Mouse (Mus musculus) embryo, embryonic 10.5 days (tissue): ENCODE measurements around the gene Hist2h2aa1.
"Not testable (repeated sequence)": the region's sequence is repeated elsewhere in the genome, so short reads cannot be mapped to it uniquely, and the experiment has no call there.

Experiments
- DNase-seq: peaks from one replicate; pipeline ENCODE4 v3.0.0-alpha.2; 2015; ENCODE audit warnings: low spot score

Gene Hist2h2aa1

DNA sequence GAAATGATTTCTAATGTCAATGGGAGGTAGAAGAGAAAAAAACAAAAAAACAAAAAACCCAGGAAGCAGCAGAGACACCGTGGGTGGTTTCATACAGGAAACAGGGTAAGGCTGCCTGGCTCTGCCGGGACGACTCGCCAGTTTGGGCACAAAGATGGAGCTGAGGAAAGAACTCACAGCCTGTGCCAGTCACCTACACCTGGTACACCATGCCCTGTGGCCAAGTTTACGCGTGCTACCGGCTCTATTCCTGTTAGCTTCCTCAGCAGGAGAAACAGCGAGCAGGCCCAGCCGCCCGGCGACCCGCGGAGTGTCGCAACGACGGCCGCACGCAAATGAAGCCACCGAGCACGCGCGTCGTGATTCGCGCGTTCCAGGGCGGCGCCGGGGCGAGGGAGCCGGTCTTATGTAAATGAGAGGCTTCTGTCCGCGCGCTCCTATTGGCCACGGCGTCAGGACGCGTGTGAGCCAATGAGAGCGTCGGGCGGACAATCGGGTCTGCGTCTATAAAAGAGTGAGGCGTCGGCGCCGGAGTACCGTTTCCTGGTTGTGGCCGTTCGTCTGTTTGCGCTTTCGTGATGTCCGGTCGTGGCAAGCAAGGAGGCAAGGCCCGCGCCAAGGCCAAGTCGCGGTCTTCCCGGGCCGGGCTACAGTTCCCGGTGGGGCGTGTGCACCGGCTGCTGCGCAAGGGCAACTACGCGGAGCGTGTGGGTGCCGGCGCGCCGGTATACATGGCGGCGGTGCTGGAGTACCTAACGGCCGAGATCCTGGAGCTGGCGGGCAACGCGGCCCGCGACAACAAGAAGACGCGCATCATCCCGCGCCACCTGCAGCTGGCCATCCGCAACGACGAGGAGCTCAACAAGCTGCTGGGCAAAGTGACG, at the start of gene Hist2h2aa1:
Gene Hist2h2aa1 (plus strand): TSS at position 495 of the 884 bp plus-strand sequence.
- DNase-seq: peak; percentile 75

DNA sequence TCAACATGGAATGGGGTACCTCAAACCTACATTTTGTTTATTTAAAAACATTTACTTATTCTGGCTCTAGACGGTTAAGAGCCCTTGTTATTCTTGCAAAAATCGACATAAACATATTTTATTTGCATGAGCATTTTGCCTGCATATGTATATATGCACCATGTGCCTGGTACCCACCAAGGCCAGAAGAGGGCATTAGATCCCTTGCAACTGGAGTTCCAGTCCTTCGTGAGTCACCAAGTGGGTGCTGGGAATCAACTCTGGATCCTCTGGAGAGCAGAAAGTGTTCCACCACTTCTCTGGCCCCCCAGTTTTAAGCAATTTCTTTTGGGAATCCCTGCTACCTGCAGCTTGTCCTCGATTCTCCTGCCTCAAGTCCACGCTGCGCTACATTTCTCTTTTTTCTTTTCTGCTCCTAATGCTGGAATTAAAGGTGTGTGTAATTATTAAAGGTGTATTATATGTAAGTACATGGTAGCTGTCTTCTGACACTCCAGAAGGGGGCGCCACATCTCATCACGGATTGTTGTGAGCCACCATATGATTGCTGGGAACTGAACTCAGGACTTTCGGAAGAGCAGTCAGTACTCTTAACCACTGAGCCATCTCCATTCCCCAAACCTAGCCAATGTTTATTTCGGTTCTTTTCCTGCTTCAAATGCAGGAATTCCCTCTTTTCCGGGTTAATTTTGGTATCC, 49.5 kb upstream of the Hist2h2aa1 start:
- DNase-seq: no peak

DNA sequence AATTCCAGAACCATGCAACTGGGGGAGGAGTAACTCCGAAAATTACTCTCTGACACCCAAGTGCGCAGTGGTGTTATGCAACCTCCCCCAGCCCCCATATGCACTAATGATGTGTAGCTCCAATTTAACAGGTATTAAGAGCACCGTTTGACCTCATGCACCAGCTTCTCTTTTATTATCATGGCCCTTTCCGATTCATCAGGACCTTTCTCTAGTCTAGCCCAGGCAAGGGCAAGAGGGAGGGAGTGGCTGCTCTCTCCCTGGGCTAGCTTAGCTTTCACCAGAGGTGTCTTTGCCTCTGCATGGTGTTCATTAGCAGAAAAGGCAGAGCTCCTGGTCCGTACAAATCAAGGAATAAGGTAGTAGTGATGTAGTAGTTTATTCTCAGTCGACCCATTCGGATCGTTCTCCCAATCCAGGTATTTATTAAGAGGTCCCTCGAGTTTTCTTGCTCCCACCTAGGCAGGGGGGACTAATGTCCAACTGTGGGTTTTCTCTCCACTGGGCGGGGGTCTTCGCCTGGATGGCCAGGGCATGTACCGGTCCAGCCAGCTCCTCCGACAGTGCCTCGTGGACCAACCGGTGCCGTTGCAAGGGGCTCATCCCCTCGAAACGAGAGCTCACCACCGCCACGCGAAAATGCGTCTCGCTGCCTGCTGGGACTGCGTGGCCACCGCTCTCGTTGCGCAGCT, 48.7 kb upstream of the Hist2h2aa1 start:
- peak; percentile 12 for DNase-seq

DNA sequence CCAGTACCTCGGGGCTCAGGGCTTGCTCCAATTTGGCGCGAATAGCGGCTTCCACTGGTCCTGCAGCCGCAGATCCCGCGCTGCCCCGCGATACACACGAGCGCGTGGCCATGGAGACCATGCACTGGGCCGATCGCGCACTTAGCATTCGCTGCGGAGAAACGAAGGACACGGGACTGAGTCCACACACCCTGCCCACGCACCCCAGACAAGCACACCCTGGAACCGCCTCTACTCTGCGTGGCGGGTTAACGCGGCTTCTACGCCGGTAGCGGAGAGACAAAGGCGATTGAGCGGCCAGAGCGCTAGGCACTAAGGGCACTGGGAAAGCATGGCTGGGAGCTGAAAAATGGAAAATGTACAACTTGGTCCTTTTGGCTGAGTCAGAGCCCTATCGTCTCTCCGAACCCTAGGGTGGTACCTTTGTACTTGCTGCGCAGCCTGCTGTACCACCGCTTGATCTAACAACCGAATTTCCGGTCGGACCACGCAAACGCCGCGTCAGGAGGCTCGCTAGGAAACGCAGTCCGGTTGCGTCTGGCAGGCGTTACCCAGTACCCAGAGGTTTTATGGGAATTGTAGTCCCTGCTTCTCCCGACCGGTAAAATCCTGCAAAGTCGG, 48.1 kb upstream of the Hist2h2aa1 start:
- peak; percentile 95 for DNase-seq

DNA sequence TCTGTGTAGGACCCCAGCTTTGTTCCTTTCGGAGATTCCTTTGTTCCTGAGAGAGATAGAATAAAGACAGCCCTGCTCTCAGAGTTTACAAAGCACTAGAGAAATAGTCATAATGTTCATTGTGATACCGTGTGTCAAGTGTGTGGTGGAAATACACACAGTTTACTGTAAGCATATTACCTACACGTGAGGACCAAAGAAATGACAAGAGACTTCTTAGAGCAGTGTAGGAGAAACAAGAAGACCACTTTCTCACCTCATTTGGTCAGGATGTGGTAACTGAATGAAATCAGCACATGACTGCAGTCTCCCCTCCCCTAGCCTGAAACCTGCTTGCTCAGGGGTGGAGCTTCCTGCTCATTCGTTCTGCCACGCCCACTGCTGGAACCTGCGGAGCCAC, 47.1 kb upstream of the Hist2h2aa1 start:
- peak; percentile 55 for DNase-seq

DNA sequence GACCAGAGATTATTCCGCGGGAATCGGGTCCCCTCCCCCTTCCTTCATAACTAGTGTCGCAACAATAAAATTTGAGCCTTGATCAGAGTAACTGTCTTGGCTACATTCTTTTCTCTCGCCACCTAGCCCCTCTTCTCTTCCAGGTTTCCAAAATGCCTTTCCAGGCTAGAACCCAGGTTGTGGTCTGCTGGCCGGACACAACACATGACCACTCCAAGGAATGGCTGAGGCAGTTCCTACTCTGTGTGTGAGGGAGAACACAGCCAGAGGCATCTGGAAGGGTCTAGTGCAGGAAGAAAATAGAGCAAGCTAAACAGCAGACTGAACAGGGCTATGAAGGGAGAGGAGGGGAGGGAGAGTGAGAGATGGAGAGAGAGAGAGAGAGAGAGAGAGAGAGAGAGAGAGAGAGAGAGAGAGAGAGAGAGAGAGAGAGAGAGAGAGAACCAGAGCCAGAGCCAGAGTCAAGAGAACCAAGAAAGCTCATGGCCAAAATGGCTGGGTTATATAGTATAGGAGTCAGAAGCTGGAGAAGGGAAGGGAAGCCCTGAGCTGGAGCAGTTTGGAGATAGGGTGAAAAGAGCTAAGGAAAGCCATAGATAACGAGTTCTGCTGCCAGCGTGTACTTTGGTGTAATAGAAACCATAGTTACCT, 46.6 kb upstream of the Hist2h2aa1 start:
- DNase-seq: not testable (repeated sequence)

DNA sequence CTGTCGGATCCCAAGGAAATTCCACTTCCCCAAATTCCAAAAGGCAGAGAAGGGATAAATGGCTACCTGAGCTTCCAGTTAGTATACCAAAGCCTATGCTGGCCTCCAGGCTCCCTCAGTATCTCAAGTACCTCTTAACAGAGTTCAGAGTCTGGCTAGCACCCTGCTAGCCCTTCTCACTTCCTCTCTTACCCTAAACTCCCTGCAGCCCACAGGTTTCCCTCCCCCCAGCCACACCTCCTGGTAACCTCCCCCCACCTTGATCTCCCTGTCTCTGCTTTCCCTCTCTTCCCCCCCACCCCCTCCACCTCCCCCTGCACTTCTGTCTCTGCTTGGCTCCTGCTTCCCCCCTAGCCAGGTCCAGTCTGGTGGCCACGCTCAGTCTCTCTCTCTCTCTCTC, 45.6 kb upstream of the Hist2h2aa1 start:
- DNase-seq: no peak

DNA sequence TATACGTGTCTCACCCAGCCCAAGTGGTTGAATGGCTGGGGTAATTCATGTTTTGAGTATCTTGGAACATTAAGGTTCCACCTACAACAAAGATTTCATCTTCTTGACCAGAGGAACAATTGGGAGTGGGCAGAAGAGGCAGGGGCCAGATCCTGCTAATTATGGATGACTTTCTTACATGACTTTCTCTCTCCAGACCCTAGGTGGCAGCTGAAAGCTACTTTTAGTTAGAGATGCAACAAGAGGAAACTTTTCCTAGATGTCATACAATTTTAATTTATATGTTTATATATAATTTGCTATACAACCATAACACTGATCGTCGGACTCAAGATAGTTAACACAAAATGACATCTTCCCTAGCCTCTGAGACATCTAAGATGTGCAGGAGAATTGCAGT, 37.5 kb upstream of the Hist2h2aa1 start:
- no peak for DNase-seq

DNA sequence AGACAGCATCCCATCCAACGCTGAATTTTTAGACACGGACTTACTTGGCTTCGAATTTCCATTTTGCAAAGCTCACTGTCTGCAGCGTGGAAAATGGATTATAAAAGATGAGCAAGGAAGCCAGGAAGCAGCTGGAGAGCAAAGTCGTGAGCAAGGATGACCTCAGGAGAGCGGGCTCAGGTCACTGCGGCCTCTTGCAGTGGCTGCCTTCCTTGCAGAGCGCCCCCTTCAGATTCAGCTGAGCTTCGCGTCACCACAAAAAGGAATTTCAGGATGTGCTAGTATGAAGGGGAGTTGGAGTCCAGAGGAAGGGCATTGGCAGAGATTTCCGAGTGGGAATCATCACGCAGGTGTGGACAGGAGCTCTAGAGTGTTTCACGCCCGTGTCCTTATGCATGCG, 36.1 kb upstream of the Hist2h2aa1 start:
- peak; percentile 46 for DNase-seq

DNA sequence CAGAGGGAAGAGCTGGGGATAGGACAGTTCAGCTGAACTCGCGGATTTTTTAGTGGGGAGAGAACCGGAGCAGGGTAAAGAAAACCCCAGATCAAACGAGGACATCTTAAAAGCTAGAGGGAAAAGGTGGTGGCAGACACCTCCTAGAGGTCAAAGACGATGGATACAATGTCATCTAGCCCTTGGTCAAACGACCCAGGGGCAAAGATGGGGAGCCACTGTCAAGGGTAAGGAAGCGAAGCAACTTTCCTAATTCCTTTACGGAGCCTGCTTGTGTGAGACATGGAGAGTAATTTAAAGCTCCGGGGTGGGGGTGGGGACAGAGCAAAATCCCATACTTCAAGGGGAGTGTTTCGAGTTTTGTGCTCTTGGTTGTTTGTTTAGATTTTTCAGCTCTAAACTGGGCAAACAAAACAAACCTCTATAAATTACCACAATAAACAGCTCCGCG, 26.1 kb upstream of the Hist2h2aa1 start:
- DNase-seq: peak; percentile 72

DNA sequence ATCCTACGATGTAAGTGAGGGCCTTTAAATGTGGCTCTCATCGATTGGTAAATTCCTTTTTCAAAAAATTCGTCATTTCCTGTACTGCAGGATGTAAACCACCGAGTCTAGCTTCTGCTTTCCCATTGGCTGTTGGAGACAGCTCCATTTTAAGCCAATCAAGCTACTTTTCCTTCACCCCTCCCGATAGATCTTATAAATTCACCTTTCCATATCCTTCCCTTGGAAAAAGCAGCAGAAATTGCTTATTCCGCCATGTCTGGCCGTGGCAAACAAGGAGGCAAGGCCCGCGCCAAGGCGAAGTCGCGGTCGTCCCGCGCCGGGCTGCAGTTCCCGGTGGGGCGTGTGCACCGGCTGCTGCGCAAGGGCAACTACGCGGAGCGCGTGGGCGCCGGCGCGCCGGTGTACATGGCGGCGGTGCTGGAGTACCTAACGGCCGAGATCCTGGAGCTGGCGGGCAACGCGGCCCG, 25.6 kb upstream of the Hist2h2aa1 start, which contains the start of the genes Bola1 and Hist2h2ab:
Gene Bola1 (minus strand): TSS at position 49 of the 470 bp plus-strand sequence.
Gene Hist2h2ab (plus strand): TSS at position 205 of the 470 bp plus-strand sequence.
- peak; percentile 91 for DNase-seq

DNA sequence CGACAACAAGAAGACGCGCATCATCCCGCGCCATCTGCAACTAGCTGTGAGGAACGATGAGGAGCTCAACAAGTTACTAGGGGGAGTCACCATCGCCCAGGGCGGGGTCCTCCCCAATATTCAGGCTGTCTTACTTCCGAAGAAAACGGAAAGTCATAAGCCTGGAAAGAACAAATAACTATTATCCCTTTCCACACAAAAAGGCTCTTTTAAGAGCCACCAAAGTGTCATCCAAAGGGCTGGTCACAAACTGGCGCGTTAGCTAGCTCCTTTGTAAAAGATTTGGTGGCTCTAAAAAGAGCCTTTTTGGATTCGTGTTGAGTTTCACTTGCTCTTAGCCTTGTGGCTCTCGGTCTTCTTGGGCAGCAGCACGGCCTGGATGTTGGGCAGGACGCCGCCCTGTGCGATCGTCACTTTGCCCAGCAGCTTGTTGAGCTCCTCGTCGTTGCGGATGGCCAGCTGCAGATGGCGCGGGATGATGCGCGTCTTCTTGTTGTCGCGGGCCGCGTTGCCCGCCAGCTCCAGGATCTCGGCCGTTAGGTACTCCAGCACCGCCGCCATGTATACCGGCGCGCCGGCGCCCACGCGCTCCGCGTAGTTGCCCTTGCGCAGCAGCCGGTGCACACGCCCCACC, 25.0 kb upstream of the Hist2h2aa1 start:
- DNase-seq: peak; percentile 75

DNA sequence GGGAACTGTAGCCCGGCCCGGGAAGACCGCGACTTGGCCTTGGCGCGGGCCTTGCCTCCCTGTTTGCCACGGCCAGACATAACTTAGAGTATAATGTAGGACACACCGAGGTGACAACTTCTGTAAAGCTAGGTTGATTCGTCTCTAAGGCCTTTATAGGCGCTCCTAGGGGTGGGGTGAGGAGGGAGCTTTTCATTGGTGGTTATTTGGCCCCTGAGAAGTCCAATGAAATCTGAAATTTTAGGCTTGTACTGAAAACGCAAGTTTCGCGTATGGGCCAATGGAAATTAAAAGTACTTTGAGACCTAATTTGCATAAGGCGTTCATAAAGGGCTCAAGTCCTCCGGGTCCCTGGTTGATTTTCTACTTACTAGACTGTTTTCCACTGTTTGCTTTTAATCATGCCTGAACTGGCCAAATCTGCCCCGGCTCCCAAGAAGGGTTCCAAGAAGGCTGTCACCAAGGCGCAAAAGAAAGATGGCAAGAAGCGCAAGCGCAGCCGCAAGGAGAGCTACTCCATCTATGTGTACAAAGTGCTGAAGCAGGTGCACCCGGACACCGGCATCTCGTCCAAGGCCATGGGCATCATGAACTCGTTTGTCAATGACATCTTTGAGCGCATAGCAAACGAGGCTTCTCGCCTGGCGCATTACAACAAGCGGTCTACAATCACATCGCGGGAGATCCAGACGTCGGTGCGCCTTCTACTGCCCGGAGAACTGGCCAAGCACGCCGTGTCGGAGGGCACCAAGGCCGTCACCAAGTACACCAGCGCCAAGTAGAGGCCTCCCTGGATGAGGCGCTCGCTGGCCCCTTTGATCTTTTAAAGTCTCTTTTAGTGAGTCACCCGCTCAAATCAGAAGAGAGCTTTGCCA, 24.3 kb upstream of the Hist2h2aa1 start, which contains the start of the genes Hist2h2ac and Hist2h2be:
Gene Hist2h2ac (minus strand): TSS at position 116 of the 875 bp plus-strand sequence.
Gene Hist2h2be (plus strand): TSS at position 355 of the 875 bp plus-strand sequence.
- DNase-seq: peak; percentile 97

DNA sequence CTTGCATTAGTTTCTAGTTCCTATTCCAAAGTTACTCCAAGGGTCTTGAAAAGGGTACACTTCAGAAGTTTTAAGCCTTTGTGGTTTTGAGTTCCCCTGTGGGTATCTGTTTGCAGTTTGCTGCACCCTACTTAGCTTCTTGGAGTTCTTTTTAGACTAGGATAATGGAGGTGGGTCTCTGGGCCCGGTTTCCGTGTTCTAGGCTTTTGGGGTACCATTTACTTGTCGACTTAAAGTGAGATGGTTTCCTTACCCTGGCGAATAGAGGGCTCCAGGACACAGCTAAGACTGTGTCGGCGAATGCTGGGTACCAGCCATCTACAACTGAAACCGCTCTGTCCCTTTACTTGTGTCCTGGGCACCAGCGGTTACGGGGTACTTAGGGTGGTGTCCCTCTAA, 23.7 kb upstream of the Hist2h2aa1 start:
- DNase-seq: no peak

DNA sequence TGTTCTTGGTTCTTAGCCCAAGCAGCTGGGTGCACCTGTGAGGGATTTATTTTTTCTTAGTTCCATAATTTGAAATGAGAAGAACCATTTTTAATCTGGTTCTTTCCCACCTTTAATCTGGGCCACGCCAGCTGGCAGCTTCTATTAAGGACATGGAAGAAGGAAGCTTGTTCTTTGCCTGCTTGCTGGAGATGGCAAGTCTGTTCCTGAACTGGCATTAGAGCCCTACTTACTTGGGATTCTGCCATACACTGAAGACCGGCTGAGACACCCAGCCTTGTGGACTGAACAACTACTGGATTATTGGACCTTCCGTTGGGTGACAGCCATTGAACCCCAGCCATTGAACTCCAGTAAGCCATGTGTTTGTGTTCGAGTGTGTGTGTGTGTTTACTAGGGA, 22.5 kb upstream of the Hist2h2aa1 start:
- no peak for DNase-seq

DNA sequence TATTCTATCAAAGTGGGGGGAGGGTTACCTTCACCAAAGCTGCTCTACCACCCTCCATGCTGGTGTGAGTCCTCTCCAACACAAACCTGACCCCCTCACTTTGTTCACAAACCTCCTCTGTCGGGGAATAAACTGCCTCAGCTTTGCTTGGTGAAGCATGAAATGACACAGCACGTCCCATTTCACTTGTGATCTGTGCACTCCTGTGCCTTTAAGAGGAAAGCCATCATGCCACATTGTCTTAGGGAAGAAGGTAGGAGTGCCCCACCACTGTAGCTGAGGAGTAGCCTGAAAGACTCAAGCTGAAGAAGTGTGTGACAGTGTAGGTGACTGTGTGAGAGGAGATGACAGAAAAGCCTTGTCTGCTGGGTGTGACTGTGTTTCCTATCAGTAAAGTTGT, 19.9 kb upstream of the Hist2h2aa1 start:
- DNase-seq: no peak

DNA sequence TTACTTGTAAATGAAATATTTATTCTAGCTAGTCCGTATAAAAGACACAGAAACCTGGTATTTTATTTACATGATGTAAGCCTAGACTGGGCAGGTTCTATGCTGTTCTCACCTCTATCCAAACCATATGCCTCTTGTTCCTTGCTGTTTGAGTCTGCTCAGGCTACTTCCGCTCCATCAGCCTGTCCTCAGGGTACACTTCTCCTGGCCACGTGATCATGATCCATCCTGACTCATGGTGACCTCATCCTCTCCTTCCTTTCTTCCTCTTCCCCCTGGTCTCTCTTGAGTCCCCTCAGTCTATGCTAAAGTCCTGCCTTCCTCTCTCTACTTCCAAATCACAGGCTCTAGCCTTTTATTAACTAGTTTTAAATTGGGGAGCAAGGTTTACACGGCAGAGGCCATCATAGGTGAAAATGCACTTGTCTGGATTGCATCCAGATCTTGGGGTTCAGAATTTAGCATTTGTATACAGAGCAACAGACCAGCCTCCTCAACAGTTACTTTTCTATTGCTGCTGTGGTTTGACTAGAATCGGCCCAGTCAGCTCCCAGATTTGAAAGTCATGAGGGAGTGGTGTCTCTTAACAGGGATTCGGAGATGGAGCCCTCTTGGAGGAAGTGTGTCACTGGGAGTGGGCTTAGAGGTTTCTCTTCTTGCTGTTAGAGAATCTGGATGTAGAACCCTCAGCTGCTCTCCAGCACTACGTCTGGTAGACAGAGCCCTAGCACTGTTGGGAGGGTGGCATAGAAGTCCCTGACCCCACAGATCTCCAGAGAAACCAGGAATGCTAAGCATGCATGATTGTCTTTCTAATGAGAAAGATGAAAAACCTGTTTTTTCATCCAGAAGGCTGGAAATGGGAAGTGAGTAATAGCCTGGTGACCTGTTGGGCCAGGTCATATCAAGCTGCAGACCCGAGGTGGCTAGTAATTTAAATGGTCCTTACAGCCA, 18.3 kb upstream of the Hist2h2aa1 start:
- no peak for DNase-seq

DNA sequence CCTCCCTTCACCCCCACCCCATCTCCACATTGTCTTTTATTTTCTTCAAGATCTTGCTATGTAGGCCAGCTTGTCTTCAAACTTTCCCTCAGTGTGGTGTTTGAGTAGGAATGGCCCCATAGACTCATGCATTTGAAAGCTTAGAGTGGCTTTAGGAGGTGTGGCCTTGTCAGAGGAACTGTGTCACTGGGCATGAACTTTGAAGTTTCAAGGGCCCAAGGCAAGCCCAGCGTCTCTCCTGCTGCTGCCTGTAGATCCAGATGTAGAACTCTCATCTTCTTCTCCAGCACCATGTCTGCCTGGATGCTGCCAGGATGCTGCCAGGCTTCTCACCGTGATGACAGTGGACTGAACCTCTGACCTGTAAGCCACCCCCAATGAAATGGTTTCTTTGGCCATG, 16.5 kb upstream of the Hist2h2aa1 start:
- DNase-seq: no peak
